Mouse (Mus musculus) granulocyte monocyte progenitor cell, adult 5-6 weeks (primary cell): ENCODE results near the gene Sema3e. TPM values are rescaled to one million over a fixed set of nuclear protein-coding genes. Genes with fewer than 3 reads are reported as not detected.

ENCODE experiments used
- ATAC-seq: replicated peaks from 2 replicates; pipeline ENCODE4 v1.8.0; 2016; ENCODE audit warnings: mild to moderate bottlenecking, moderate TSS enrichment, inconsistent platforms; ENCODE audit not compliant: poor library complexity, severe bottlenecking
- total RNA-seq, 2 experiments: library from RNA; stranded (forward) in 1 of 2; stranded (reverse) in 1 of 2; fragments of 200-712, 200-1000 nt in 1 of 2; fragments of >200 nt in 1 of 2; fragmentation: Nextera tagmentation in 1 of 2; gene quantifications; 2 replicates each; pipeline ENCODE4 v1.2.3; 2014 to 2017

Gene Sema3e
- total RNA-seq, 2 experiments from 2014 or later = not detected

GRCm38 (mm10) chr5:14195172-14195819, 170.2 kb downstream of the Sema3e start:
- ATAC-seq = no peak

GRCm38 (mm10) chr5:14198344-14199040, 173.4 kb downstream of the Sema3e start:
- ATAC-seq = no peak

GRCm38 (mm10) chr5:14206794-14207193, 181.7 kb downstream of the Sema3e start:
- no peak for ATAC-seq

- no peak for ATAC-seq
These were observed 184.9 kb downstream of the Sema3e start for GRCm38 (mm10) chr5:14209962-14210361.

GRCm38 (mm10) chr5:14216211-14216610, 191.1 kb downstream of the Sema3e start:
- no peak for ATAC-seq

- no peak for ATAC-seq
These were observed 193.6 kb downstream of the Sema3e start for GRCm38 (mm10) chr5:14218677-14219076.

- no peak for ATAC-seq
These were observed 199.4 kb downstream of the Sema3e start for GRCm38 (mm10) chr5:14224509-14224908.

GRCm38 (mm10) chr5:14231027-14231426, 206.0 kb downstream of the Sema3e start:
- ATAC-seq = no peak

GRCm38 (mm10) chr5:14252583-14252982, 227.5 kb downstream of the Sema3e start:
- peak; percentile 48; the same call in 1 of the 2 replicates for ATAC-seq

GRCm38 (mm10) chr5:14253328-14253727, 228.3 kb downstream of the Sema3e start:
- ATAC-seq = peak; percentile 46; the same call in 1 of the 2 replicates

- ATAC-seq = no peak
These were observed 235.1 kb downstream of the Sema3e start for GRCm38 (mm10) chr5:14260156-14260555.

- ATAC-seq = no peak
These were observed 242.3 kb downstream of the Sema3e start for GRCm38 (mm10) chr5:14267400-14267799.

Other genes with a start within 250 kb of the Sema3e start
- not detected in 2 replicates for gene Speer3, start 233.7 kb upstream of the Sema3e start, total RNA-seq (2014; fragmentation: Nextera tagmentation)
- not detected in 2 replicates for gene Speer3, start 233.7 kb upstream of the Sema3e start, total RNA-seq (2017)